In the genomic region with DNA sequence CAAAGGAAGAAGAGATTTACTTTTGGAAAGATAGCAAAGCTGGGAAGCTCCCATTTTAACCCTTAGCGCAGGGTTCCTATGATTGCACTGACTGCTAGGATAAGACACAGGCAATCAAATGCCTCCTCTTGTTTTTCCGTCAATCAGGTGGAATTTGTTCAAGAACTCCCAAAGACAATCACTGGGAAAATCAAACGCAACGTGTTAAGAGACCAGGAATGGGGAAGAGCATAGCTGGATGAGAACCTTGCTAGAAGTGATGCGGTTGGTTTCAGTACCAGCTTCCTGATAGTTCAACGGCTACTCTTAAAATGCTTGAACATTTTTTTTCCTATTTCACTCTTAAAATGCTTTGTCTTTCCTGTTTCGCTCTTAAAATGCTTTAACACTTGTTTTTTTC, we compare ENCODE assay signal across 25 mouse cellular contexts. TPM values are rescaled to one million over a fixed set of nuclear protein-coding genes. Genes with fewer than 3 reads are reported as not detected.
DNase-seq lines count a peak whose midpoint lies in the region; TF ChIP-seq lines count a peak whose summit lies in the region.
"Had no signal": no experiment of that assay in that cellular context is flagged by ENCODE, and none has a peak within 500 bp of the region (broad histone marks: within the 10 kb centered on the region; RNA-seq: fewer than 3 reads in every experiment).

No protein-coding gene starts in this region.

- peaks cover 3 to 6% of the 10 kb centered on the region in 2 experiments; a peak in 2 of 4 replicates for H3K4me1 ChIP-seq in CH12.LX (ENCODE audit: control insufficient read depth in 1 of 2, insufficient read depth in 2 of 2)
- no peaks in the 10 kb centered on the region for H3K4me1 ChIP-seq in MEL (ENCODE audit: control insufficient read depth in 1 of 2, insufficient read depth in 2 of 2, low read length in 2 of 2)

- TF ChIP-seq POLR2A in CH12.LX (IDR thresholded peaks at IDR 0.05; ENCODE audit: low read depth, low read length) (no peak), MEL (IDR thresholded peaks at IDR 0.05; ENCODE audit: control insufficient read depth in 1 of 2, insufficient read depth in 1 of 2, low read depth in 1 of 2, low read length in 2 of 2, poor library complexity in 1 of 2) (no peak)

- in situ Hi-C loops in CH12.LX (cut with MboI; ENCODE audit: low pct_ligation_motif_present, low pct_unique_long_range_greater_than_20kb, low sequenced_read_pairs), result no loop called here

- no peaks in the 10 kb centered on the region for H3K9me3 ChIP-seq in CH12.LX (replicated peaks; ENCODE audit: low read length)
- no peaks in the 10 kb centered on the region for H3K9me3 ChIP-seq in MEL (replicated peaks; ENCODE audit: insufficient read depth, low read length)
- H3K9me3 ChIP-seq: G1E had no signal

- DNase-seq in CH12.LX (ENCODE audit: extremely low read depth), result no peak
- DNase-seq in MEL (ENCODE audit: low read depth, low spot score), result no peak
- no peak for DNase-seq in spleen, postnatal 4 days (ENCODE audit: low spot score in 2 of 2)
- no peak for DNase-seq in cerebellum, adult 11 months
- DNase-seq: adrenal gland, adult 2 months; adrenal gland, adult 8-10 months; adrenal gland, postnatal 10 days; adrenal gland, postnatal 14 days; adrenal gland, postnatal 25 days; adrenal gland, postnatal 36 days; B cell, adult 2 months; cerebellum, adult 11-12 months; cerebellum, adult 18-20 months; cerebellum, adult 2 months; cerebellum, adult 8-10 months; cerebellum, adult 9-10 months had no signal

- H3K4me3 ChIP-seq in CH12.LX (replicated peaks in 1 of 3; ENCODE audit: low read depth in 2 of 3, low read length in 2 of 3, poor library complexity in 1 of 3), result no peak overlapping the region
- no peak overlapping the region for H3K4me3 ChIP-seq in MEL (ENCODE audit: control insufficient read depth in 1 of 2, insufficient read depth in 1 of 2, low read depth in 2 of 2, low read length in 2 of 2)

- dilution Hi-C loops in CH12.LX (cut with MboI; ENCODE audit: extremely low pct_ligation_motif_present, extremely low pct_unique_long_range_greater_than_20kb, low sequenced_read_pairs), result no loop called here

- H3K27ac ChIP-seq in CH12.LX (ENCODE audit: insufficient read depth, low read depth), result no peak overlapping the region
- no peak overlapping the region for H3K27ac ChIP-seq in MEL (ENCODE audit: control insufficient read depth, low read depth, low read length)

- H3K9ac ChIP-seq in CH12.LX (ENCODE audit: insufficient read depth, low read depth) (no peak overlapping the region), MEL (ENCODE audit: control insufficient read depth, low read depth, low read length, poor library complexity, severe bottlenecking) (no peak overlapping the region)

- no peak for TF ChIP-seq RAD21 in CH12.LX (IDR thresholded peaks at IDR 0.05; ENCODE audit: low read depth, low read length)
- no peak for TF ChIP-seq RAD21 in MEL (IDR thresholded peaks at IDR 0.05; ENCODE audit: low read depth, low read length)

- H3K4me2 ChIP-seq in CH12.LX (ENCODE audit: insufficient read depth, low read depth, poor library complexity, severe bottlenecking), result no peak overlapping the region

- no peaks in the 10 kb centered on the region; the same call in 1 of the 2 replicates for H3K79me2 ChIP-seq in CH12.LX (replicated peaks; ENCODE audit: control insufficient read depth, extremely low read depth, insufficient read depth, poor library complexity, severe bottlenecking)
- H3K79me2 ChIP-seq in MEL (ENCODE audit: control insufficient read depth, insufficient read depth, low read length, poor library complexity), result no peaks in the 10 kb centered on the region

- H3K36me3 ChIP-seq in CH12.LX (replicated peaks in 1 of 2; ENCODE audit: control insufficient read depth in 1 of 2, insufficient read depth in 1 of 2, low read length in 1 of 2) (peaks cover 27 to 41% of the 10 kb centered on the region in 2 experiments), MEL (ENCODE audit: control insufficient read depth in 1 of 2, insufficient read depth in 2 of 2, low read length in 2 of 2) (peaks cover under 1 to 20% of the 10 kb centered on the region in 2 experiments; a peak in 2 of 4 replicates)

- TF ChIP-seq CTCF in CH12.LX (conservative IDR thresholded peaks at IDR 0.05 in 1 of 2, IDR thresholded peaks at IDR 0.05 in 1 of 2; ENCODE audit: low read depth in 2 of 2, low read length in 2 of 2) (no peak), MEL (IDR thresholded peaks at IDR 0.05 in 2 of 3, conservative IDR thresholded peaks at IDR 0.05 in 1 of 3; ENCODE audit: control insufficient read depth in 1 of 3, insufficient read depth in 1 of 3, low read depth in 2 of 3, low read length in 3 of 3, poor library complexity in 1 of 3, severe bottlenecking in 1 of 3) (no peak)

- TF ChIP-seq EP300 in CH12.LX (IDR thresholded peaks at IDR 0.05; ENCODE audit: low read length) (no peak), MEL (IDR thresholded peaks at IDR 0.05; ENCODE audit: low read depth in 1 of 2, low read length in 2 of 2) (no peak)

- H3K27me3 ChIP-seq in CH12.LX (replicated peaks) (no peaks in the 10 kb centered on the region), MEL (ENCODE audit: control insufficient read depth in 1 of 2, insufficient read depth in 2 of 2, low read length in 2 of 2) (no peaks in the 10 kb centered on the region)
- H3K27me3 ChIP-seq: Patski had no signal

TF ChIP-seq in CH12.LX, 34 proteins besides CTCF, POLR2A, EP300 and RAD21:
- no peak for TF ChIP-seq MYC (IDR thresholded peaks at IDR 0.05; ENCODE audit: low read depth, low read length)
- TF ChIP-seq ZNF384 (IDR thresholded peaks at IDR 0.05; ENCODE audit: low read depth, low read length), result no peak
- no peak for TF ChIP-seq USF1 (IDR thresholded peaks at IDR 0.05; ENCODE audit: low read depth, low read length)
- TF ChIP-seq GABPA (IDR thresholded peaks at IDR 0.05; ENCODE audit: insufficient replicate concordance, low read depth, low read length), result no peak
- peak; percentile 82 for TF ChIP-seq POLR2AphosphoS2 (IDR thresholded peaks at IDR 0.05; ENCODE audit: low read depth, low read length)
- no peak for TF ChIP-seq RCOR1 (conservative IDR thresholded peaks at IDR 0.05; ENCODE audit: low read depth, low read length)
TF ChIP-seq in CH12.LX: peak in this region for 1.

TF ChIP-seq in MEL, 35 proteins besides CTCF, POLR2A, EP300 and RAD21:
- no peak for TF ChIP-seq ZC3H11A (IDR thresholded peaks at IDR 0.05; ENCODE audit: low read depth, low read length)
- peak; percentile 79; the same call in 1 of the 2 replicates for TF ChIP-seq POLR2AphosphoS2 (IDR thresholded peaks at IDR 0.05; ENCODE audit: low read length)
- no peak for TF ChIP-seq MEF2A (IDR thresholded peaks at IDR 0.05; ENCODE audit: extremely low read depth, insufficient replicate concordance, low read depth, low read length, poor library complexity, severe bottlenecking)
- no peak for TF ChIP-seq BHLHE40 (IDR thresholded peaks at IDR 0.05; ENCODE audit: borderline replicate concordance, low read depth, low read length)

RNA-seq across cellular contexts. Expression of gene Thumpd1, which starts 6.5 kb away (rescaled TPM):
- total RNA-seq in CH12.LX (2012; rRNA removed), result 49.3 and 62.3 TPM in 2 replicates
- total RNA-seq in CH12.LX (2014; rRNA removed), result 105 and 115 TPM in 2 replicates
- polyA plus RNA-seq in CH12.LX (2012; ENCODE audit: insufficient read length, low read depth), result 102 and 120 TPM in 2 replicates
- 56.7 and 67.5 TPM in 2 replicates for total RNA-seq in MEL (2012; rRNA removed)
- polyA plus RNA-seq in MEL (2012; ENCODE audit: insufficient read depth in 1 of 2, insufficient read length in 2 of 2, low read depth in 1 of 2, low replicate concordance in 2 of 2, missing spikeins in 1 of 2), result 10 to 100 TPM in 1 of 2 experiments, not detected in 1; 56.4 TPM

RNA-seq across cellular contexts. Expression of gene Acsm4, which starts 24.3 kb away (rescaled TPM):
- not detected in 2 replicates for total RNA-seq in CH12.LX (2012; rRNA removed)
- not detected in 2 replicates for total RNA-seq in CH12.LX (2014; rRNA removed)
- polyA plus RNA-seq in CH12.LX (2012; ENCODE audit: insufficient read length, low read depth), result not detected in 2 replicates
- total RNA-seq in MEL (2012; rRNA removed), result not detected in 2 replicates
- not detected for polyA plus RNA-seq in MEL (2012; ENCODE audit: insufficient read depth in 1 of 2, insufficient read length in 2 of 2, low read depth in 1 of 2, low replicate concordance in 2 of 2, missing spikeins in 1 of 2)
- total RNA-seq: adrenal gland, adult 18-20 months; adrenal gland, adult 2 months; adrenal gland, adult 8-10 months; adrenal gland, postnatal 10 days; adrenal gland, postnatal 14 days; adrenal gland, postnatal 25 days; adrenal gland, postnatal 36 days; adrenal gland, postnatal 4 days; G1E had no signal
- polyA plus RNA-seq: activated CD4-positive, CD25-positive, alpha-beta regulatory T cell, adult 4 months; adrenal gland, adult 2 months; brain, embryonic 14.5 days; C2C12; CD4-positive, CD25-positive, alpha-beta regulatory T cell, adult 4 months; cerebellum, adult 2 months; G1E; Patski had no signal

RNA-seq across cellular contexts. Expression of gene Acsm3, which starts 46.6 kb away (rescaled TPM):
- total RNA-seq in CH12.LX (2012; rRNA removed) (0.13 and 0.17 TPM in 2 replicates), CH12.LX (2014; rRNA removed) (not detected in 2 replicates), MEL (2012; rRNA removed) (0.08 TPM in 1 of 2 replicates, not detected in the other)
- polyA plus RNA-seq in CH12.LX (2012; ENCODE audit: insufficient read length, low read depth) (0.69 and 0.78 TPM in 2 replicates), MEL (2012; ENCODE audit: insufficient read depth in 1 of 2, insufficient read length in 2 of 2, low read depth in 1 of 2, low replicate concordance in 2 of 2, missing spikeins in 1 of 2) (under 1 TPM in 1 of 2 experiments, not detected in 1; 0.54 TPM)
- total RNA-seq: ES-E14 had no signal
- polyA plus RNA-seq: activated CD4-positive, CD25-positive, alpha-beta regulatory T cell, adult 4 months; G1E had no signal

Comparison
In these comparisons a context has a peak if more than half of its experiments do, and no peak if none do; other contexts are left out.
1. Of the 35 proteins assayed by ChIP-seq in both MEL and CH12.LX: peak only in MEL: none; only in CH12.LX: none; in both: POLR2AphosphoS2; in neither: 34.